Mouse (Mus musculus) erythroblast, embryonic 14.5 days (primary cell): ENCODE measurements around the gene Mkks.

Source experiments
- GATA1 ChIP-seq: IDR thresholded peaks from 2 replicates; pipeline ENCODE4 v1.6.1; 2012; ENCODE audit warnings: low read length, inconsistent platforms, mixed read lengths
- TAL1 ChIP-seq: IDR thresholded peaks from 3 replicates; pipeline ENCODE4 v1.6.1; 2012; ENCODE audit warnings: low read length, inconsistent platforms, mixed read lengths

- TF ChIP-seq GATA1 (no peak), TAL1 (no peak)
Observed at GRCm38 (mm10) chr2:136835882-136836281, 55.3 kb downstream of the Mkks start.
